Mouse (Mus musculus): ENCODE measurements around the gene Il10ra. TPM values are rescaled to one million over a fixed set of nuclear protein-coding genes. Genes with fewer than 3 reads are reported as not detected.
A peak's percentile ranks its signal among the peaks of the same experiment; 100 is the strongest.

Il10ra gene
- polyA plus RNA-seq, 1 experiment, result 32.8 TPM

- Histone ChIP-seq H3K27ac (ENCODE audit: control insufficient read depth, insufficient read depth, low read depth, low read length, poor library complexity) (no peak overlapping the region), H3K4me1 (ENCODE audit: control insufficient read depth, insufficient read depth, low read length) (peaks cover 19% of the 10 kb centered on the region), H3K4me3 (replicated peaks; ENCODE audit: control insufficient read depth, low read depth, low read length) (no peak overlapping the region)
- TF ChIP-seq POLR2A (IDR thresholded peaks at IDR 0.05; ENCODE audit: borderline replicate concordance, control insufficient read depth, low read depth, low read length), result no peak
- 79% methylated on average over 6 of the region's 6 CpGs for WGBS
Measured at GRCm38 (mm10) chr9:45254021-45254420, 14.9 kb downstream of the Il10ra start.

DNA sequence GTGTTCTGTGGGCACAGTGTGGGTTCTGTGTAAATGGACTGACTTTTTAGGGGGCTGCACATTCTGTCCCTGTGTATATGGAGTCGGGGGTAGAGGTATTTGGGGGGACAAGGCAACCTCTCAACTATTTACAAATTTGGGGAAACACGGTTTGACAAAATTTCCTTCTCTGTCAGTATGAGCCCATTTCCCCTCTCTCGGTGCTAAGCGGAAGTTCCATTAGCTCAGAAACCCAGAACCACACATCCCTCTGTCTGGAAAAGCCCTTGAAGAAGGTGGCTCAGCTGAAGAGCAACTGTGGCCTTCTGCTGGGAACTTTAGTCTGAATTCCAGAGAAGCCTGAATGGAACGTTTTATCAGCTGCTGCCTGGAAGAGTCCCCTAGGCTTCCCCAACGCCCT, 16.6 kb downstream of the Il10ra start:
- Histone ChIP-seq H3K27ac (ENCODE audit: control insufficient read depth, insufficient read depth, low read depth, low read length, poor library complexity) (peak overlapping the region; percentile 37), H3K4me1 (ENCODE audit: control insufficient read depth, insufficient read depth, low read length) (peaks cover 24% of the 10 kb centered on the region), H3K4me3 (replicated peaks; ENCODE audit: control insufficient read depth, low read depth, low read length) (no peak overlapping the region)
- 35% methylated on average over 6 of the region's 6 CpGs for WGBS
- no peak for TF ChIP-seq POLR2A (IDR thresholded peaks at IDR 0.05; ENCODE audit: borderline replicate concordance, control insufficient read depth, low read depth, low read length)

DNA sequence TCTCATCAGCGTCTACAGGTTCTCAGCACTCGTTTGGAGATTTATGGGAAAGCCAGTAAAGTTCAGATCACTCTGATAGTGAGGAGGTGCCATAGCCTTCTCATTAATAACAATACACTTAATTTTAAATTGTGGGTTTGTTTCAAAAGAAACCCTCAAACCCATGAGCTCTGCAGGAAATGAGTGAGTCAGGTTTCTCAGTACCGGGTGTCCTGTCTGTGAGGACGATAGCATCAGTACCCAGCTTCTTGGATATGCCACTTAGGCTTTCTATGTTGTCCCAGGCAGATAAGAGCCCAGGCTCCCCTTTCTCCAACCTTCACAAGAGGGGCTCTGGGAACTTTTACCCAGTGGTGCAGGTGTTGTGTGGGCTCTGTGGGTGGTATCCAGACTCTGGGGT, 17.0 kb downstream of the Il10ra start:
- WGBS, result 15% methylated on average over 4 of the region's 4 CpGs
- Histone ChIP-seq H3K4me1 (ENCODE audit: control insufficient read depth, insufficient read depth, low read length) (peaks cover 26% of the 10 kb centered on the region), H3K4me3 (replicated peaks; ENCODE audit: control insufficient read depth, low read depth, low read length) (no peak overlapping the region), H3K27ac (ENCODE audit: control insufficient read depth, insufficient read depth, low read depth, low read length, poor library complexity) (peak overlapping the region; percentile 47)
- TF ChIP-seq POLR2A (IDR thresholded peaks at IDR 0.05; ENCODE audit: borderline replicate concordance, control insufficient read depth, low read depth, low read length), result no peak
- no peak for TF ChIP-seq CTCF (IDR thresholded peaks at IDR 0.05; ENCODE audit: control insufficient read depth, insufficient read depth, low read length)

DNA sequence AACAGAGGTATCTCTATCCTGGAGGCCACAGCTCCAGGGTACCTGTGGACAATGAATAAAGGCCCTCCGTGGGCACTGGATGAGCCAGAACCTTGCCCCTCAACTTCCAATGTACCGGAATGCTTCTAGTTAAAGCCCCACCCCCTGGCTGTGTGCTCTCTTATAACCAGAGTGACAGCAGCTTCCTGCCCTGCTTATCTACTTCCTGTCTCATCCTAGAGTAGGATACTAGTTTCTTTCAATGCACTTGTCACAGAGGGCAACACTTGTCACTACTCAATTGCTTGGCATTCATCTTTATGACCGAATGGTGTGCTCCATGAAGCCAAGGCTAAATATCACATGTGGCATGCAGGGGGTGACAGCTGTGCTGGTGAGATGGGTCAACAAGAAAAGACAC, 17.7 kb downstream of the Il10ra start:
- H3K4me1 ChIP-seq (ENCODE audit: control insufficient read depth, insufficient read depth, low read length), result peaks cover 29% of the 10 kb centered on the region
- TF ChIP-seq CTCF (IDR thresholded peaks at IDR 0.05; ENCODE audit: control insufficient read depth, insufficient read depth, low read length), result no peak
- no peak for TF ChIP-seq POLR2A (IDR thresholded peaks at IDR 0.05; ENCODE audit: borderline replicate concordance, control insufficient read depth, low read depth, low read length)
- H3K4me3 ChIP-seq (replicated peaks; ENCODE audit: control insufficient read depth, low read depth, low read length), result no peak overlapping the region
- 34% methylated on average over 3 of the region's 3 CpGs for WGBS
- peak overlapping the region; percentile 47; the same call in 1 of the 2 replicates for H3K27ac ChIP-seq (ENCODE audit: control insufficient read depth, insufficient read depth, low read depth, low read length, poor library complexity)

GRCm38 (mm10) chr9:45250306-45250705, 18.6 kb downstream of the Il10ra start:
- WGBS, result 59% methylated on average over 7 of the region's 7 CpGs
- no peak overlapping the region for H3K4me3 ChIP-seq (replicated peaks; ENCODE audit: control insufficient read depth, low read depth, low read length)
- H3K4me1 ChIP-seq (ENCODE audit: control insufficient read depth, insufficient read depth, low read length), result peaks cover 30% of the 10 kb centered on the region
- peak overlapping the region; percentile 3 for H3K27ac ChIP-seq (ENCODE audit: control insufficient read depth, insufficient read depth, low read depth, low read length, poor library complexity)
- TF ChIP-seq CTCF (IDR thresholded peaks at IDR 0.05; ENCODE audit: control insufficient read depth, insufficient read depth, low read length) (no peak), POLR2A (IDR thresholded peaks at IDR 0.05; ENCODE audit: borderline replicate concordance, control insufficient read depth, low read depth, low read length) (no peak)

DNA sequence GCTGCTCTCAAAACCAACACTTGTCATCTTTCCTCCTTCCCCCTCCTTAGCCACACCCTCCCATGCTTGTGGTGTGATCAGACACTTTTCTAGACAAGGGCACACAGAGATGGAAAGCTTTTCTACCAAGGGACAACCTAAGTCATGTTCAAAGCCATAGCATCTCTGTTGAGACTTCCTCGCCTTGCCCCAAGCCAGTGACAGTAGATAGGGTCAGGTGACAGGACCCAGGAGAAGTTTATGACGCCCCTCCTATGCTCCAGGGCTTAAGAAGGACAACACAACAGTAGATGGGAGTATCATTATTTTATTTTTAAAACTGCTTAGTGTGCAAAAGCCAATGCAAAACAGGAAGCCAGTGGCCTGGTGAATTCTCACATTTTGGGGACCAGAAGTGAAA, 21.4 kb downstream of the Il10ra start:
- 33% methylated on average over 2 of the region's 2 CpGs for WGBS
- Histone ChIP-seq H3K4me1 (ENCODE audit: control insufficient read depth, insufficient read depth, low read length) (peaks cover 29% of the 10 kb centered on the region), H3K4me3 (replicated peaks; ENCODE audit: control insufficient read depth, low read depth, low read length) (no peak overlapping the region)

GRCm38 (mm10) chr9:45246060-45246459, 22.9 kb downstream of the Il10ra start:
- TF ChIP-seq CTCF (IDR thresholded peaks at IDR 0.05; ENCODE audit: control insufficient read depth, insufficient read depth, low read length) (no peak), POLR2A (IDR thresholded peaks at IDR 0.05; ENCODE audit: borderline replicate concordance, control insufficient read depth, low read depth, low read length) (no peak)
- peaks cover 30% of the 10 kb centered on the region for H3K4me1 ChIP-seq (ENCODE audit: control insufficient read depth, insufficient read depth, low read length)
- peak overlapping the region; percentile 68 for H3K27ac ChIP-seq (ENCODE audit: control insufficient read depth, insufficient read depth, low read depth, low read length, poor library complexity)
- H3K4me3 ChIP-seq (replicated peaks; ENCODE audit: control insufficient read depth, low read depth, low read length), result no peak overlapping the region
- WGBS, result 12% methylated on average over 6 of the region's 6 CpGs

More for the DNA sequence above, 21.4 kb downstream of the Il10ra start:
- TF ChIP-seq CTCF (IDR thresholded peaks at IDR 0.05; ENCODE audit: control insufficient read depth, insufficient read depth, low read length), result no peak
- H3K27ac ChIP-seq (ENCODE audit: control insufficient read depth, insufficient read depth, low read depth, low read length, poor library complexity), result peak overlapping the region; percentile 80

- H3K27ac ChIP-seq (ENCODE audit: control insufficient read depth, insufficient read depth, low read depth, low read length, poor library complexity), result peak overlapping the region; percentile 53
- 68% methylated on average over 1 of the region's 1 CpGs for WGBS
- peaks cover 27% of the 10 kb centered on the region for H3K4me1 ChIP-seq (ENCODE audit: control insufficient read depth, insufficient read depth, low read length)
Measured at GRCm38 (mm10) chr9:45245432-45245831, 23.5 kb downstream of the Il10ra start.

GRCm38 (mm10) chr9:45241397-45241796, 27.6 kb downstream of the Il10ra start:
- H3K4me1 ChIP-seq (ENCODE audit: control insufficient read depth, insufficient read depth, low read length), result peaks cover 5% of the 10 kb centered on the region; the same call in 1 of the 2 replicates
- WGBS, result 11% methylated on average over 5 of the region's 5 CpGs
- TF ChIP-seq CTCF (IDR thresholded peaks at IDR 0.05; ENCODE audit: control insufficient read depth, insufficient read depth, low read length), result no peak
- no peak for TF ChIP-seq POLR2A (IDR thresholded peaks at IDR 0.05; ENCODE audit: borderline replicate concordance, control insufficient read depth, low read depth, low read length)
- no peak overlapping the region for H3K4me3 ChIP-seq (replicated peaks; ENCODE audit: control insufficient read depth, low read depth, low read length)
- H3K27ac ChIP-seq (ENCODE audit: control insufficient read depth, insufficient read depth, low read depth, low read length, poor library complexity), result peak overlapping the region; percentile 80

More at GRCm38 (mm10) chr9:45245432-45245831, 23.5 kb downstream of the Il10ra start:
- no peak for TF ChIP-seq POLR2A (IDR thresholded peaks at IDR 0.05; ENCODE audit: borderline replicate concordance, control insufficient read depth, low read depth, low read length)
- TF ChIP-seq CTCF (IDR thresholded peaks at IDR 0.05; ENCODE audit: control insufficient read depth, insufficient read depth, low read length), result no peak
- H3K4me3 ChIP-seq (replicated peaks; ENCODE audit: control insufficient read depth, low read depth, low read length), result no peak overlapping the region
